Mouse (Mus musculus) adrenal gland, adult 2 months (tissue): ENCODE measurements at regions not wholly inside any gene's neighbourhood (a gene's known extent, or its start where the extent isn't known, plus 50 kb on each side); places are given as distances from the start of the nearest gene placed in this dataset.
A peak's percentile ranks its signal among the peaks of the same experiment; 100 is the strongest.

ENCODE experiments used
- DNase-seq: peaks from one replicate; pipeline ENCODE4 v3.0.0; 2021

DNA sequence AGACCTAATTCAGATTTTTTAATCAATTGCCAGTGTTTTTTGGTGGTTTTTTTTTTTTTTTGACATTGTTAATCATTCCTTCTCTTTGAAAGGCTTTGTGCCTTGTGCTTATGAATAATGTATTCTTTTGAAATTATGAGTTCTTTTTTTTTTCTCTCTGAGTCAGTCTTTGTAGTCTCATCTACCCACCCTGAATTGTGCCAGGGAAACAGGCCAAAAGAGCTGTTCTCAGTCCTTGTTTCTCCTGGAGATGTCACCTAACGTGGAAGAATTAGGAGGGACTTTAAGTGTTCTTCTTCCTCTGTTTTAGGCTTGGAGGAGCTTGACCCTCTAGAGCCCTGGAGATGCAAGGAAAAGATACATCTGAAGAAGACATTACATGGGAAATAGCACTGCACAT lies 2012.6 kb downstream of the Poteg start:
- DNase-seq = peak; percentile 35

DNA sequence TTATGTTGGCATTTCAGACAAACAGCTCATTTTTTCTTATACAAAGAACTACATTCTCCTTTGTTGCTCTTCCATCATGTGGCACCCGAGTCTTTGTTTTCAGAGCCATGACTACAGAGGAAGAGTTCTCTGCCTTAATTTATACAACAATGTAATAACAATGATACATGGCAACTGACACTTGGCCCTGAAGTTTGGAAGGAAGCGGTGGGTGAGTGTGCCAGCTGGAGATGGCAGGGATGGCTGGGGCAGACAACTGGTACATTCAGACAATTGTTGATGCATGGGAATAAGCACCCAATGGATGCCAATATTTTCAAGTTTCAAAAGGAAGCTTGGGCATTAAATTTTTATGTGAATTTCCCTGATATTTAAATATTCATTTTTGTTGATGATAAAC lies 2045.5 kb downstream of the Poteg start:
- no peak for DNase-seq

DNA sequence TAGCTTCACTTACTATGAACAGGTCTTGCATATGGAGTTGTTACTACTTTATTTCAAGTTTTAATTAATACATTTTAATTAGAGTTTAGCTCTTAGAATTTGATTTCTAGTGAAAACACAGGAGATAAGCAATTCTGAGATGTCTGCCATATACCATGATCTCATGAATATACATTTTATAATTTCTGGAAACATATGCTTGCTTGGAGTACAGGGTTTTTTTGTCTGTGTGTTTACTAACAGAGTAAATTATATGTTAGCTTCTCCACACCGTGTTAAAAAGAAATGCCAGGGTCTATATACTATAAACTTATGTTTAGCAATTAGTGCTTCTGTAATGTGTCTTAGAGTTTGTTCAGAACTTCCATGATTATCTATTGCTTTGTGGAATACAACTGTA lies 2079.9 kb downstream of the Poteg start:
- DNase-seq = no peak

DNA sequence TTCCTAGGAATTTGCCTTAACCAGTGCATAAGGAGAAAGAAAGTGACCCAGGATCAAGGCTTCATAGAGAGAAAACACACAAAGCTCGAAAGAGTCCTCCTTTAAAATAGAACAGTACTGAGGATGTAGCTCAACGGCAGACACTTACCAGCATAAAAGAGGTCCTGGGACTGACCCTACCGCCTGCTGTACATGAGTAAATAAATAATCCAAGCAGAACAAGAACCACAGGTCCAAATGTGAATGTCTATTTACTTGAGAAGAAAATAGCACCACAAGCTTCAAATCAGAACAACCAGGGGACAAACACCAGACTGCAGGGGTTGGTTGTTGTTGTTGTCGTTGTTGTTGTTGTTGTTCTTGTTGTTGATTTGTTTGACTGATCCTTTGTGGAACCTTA lies 2084.1 kb downstream of the Poteg start:
- no peak for DNase-seq

DNA sequence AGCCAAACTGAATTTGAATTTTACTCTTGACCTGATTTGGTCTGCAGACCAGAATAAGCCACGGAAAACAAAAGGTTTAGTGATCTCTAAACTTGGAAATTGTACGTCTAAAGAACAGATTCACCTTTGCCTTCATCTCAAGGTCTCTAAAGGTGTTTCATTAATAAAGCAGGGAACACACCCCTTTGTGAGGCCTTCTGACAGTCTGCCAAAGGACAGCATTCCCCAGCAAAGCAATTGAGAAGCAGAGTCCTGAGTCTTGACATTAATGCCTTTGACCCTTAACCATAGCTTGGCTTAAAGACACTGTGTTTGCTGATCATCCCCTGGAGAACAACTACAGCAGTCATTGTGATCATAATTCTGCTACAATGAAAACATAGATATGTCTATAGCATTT lies 2090.5 kb downstream of the Poteg start:
- no peak for DNase-seq

DNA sequence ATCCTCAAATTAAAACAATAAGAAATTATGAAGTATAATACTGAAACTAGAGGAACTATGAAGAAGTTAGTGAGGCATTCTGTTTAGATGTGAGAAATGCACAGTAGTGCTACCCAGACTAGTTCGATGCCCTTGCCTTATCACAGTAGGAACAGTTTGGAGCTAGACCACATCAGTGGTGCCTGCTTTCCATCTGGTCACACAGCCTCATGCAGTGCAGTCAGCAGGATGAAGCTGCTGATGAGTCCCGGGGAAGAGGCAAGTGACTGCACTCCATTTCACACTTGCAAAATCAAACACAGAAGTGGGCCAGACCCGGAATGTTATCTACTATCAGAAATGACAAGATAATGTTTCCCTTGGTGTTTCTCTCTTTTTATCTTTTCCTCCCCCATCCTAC lies 2092.4 kb downstream of the Poteg start:
- no peak for DNase-seq

DNA sequence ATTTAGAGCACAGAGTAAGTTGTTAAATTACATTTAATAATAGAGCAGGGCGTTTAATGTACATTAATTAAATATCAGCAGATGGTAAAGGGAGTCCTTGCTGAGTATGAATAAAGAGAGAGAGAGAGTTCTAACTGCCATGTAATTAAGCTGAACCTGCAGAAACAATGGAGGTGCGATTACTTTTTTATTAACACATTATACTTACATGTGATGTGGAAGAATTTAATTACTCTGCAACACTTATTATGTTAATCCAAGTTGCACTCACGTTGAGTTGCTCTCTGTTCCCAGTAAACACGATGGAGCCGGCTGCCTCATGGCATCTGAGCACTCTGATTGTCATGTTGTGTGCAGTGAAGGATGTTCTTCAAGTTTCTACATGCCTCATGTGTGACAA lies 2096.7 kb downstream of the Poteg start:
- DNase-seq = no peak

DNA sequence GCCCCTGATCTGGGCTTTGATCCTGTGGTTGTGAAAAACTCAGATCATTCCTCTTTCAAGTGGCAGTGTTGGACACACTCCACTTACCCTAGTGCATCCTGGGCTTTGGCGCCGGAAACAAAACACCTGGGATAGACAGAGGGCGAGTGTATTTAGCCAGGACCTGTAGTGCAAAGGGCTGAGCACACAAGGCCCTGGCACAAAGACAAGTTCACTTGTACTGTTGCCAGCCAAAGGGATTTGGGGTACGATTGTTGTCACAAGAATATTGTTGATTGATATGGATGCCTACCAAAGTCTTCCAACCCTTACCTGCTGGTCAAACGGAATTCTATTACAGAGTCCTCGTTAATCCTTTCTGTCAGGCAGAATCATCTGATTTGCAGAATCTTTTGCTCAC lies 2138.2 kb downstream of the Poteg start:
- no peak for DNase-seq

DNA sequence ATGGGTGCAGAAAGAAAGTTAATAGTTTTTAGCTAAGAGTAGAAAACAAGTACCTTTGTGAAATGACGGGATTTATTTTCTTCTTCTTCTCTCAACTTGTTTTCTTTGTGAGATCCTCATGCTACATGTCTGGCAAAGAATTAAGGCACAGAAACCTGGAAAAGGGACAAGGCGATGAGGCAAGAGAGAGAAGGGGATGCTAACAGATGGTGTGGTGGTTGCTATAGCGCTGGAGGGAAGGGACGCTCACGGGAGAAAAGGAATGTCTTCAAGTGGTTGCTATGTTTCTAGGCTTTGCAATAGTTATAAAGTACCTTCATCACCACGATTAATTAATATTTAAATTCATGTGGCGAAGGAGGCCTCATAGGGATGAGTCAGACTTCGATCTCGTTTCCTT lies 2146.7 kb downstream of the Poteg start:
- no peak for DNase-seq

DNA sequence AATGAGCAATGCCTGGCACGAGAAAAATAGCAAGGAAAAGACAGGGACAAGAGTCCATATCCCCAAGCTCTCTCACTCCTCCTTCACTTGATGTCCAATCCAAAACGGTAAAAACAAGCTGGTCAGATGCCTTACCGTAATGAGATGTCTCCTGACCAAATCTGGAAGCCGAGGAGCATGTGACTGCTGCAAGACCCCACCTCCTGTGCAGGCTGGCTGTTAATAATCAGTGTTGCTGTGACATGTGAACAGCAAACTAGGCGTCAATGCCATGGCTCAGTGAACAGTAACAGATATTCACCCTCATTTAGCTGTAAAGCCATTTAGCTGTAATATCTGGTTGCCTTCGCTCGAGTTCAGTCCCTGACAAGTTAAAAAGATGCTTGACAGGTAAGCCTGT lies 2166.6 kb downstream of the Poteg start:
- DNase-seq = no peak

DNA sequence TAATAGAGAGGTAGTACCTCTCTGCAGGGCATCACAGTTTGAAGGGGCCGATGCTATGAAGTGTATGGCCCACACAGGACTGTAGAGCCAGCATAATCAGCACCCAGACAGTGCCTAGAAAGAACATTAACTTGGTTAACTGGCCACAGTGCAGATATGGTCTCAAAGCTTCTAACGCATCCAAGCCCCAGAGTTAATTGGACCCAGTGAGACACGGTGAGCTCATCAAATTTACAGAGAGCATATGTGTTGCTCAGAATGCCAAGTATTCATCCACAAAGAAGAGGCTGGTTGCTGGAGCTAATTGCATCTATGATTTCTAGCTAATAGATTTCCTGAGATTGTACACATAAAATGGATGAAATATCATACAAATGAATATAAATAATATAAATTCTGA lies 2214.1 kb downstream of the Poteg start:
- no peak for DNase-seq

GRCm38 (mm10) chr8:29675870-29676269 lies 2228.4 kb downstream of the Poteg start:
- no peak for DNase-seq

GRCm38 (mm10) chr8:29683340-29683739 lies 2235.9 kb downstream of the Poteg start:
- DNase-seq = no peak

- no peak for DNase-seq
Observed at GRCm38 (mm10) chr8:29686594-29686993, 2239.1 kb downstream of the Poteg start.

DNA sequence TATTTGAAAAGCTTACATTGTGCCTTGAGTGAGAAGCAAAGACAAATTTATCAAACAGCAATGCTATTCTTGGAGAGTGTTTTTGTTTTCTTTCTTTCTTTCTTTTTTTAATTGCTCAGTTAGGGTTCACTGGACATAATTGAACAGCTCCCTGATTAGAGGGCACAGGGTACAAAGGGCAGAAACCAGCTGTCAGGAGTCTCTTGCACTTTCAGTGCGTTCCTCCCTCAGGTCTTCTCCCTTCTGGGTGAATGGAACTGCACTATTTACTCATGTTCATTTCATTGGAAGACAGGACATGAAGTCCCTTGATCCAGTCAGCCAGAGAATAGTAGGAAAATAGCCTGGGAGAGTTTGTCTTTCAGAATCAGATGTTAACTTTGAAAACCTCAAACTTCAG lies 2248.2 kb downstream of the Poteg start:
- no peak for DNase-seq
